Mouse (Mus musculus) small intestine, adult 10 weeks (tissue): ENCODE measurements around the gene Furin. TPM values are rescaled to one million over a fixed set of nuclear protein-coding genes. Genes with fewer than 3 reads are reported as not detected.

Experiments used
- polyA plus RNA-seq: library from polyadenylated mRNA; stranded (reverse); fragments of 350-450 nt; fragmentation: Illumina TruSeq; extraction: RNeasy Lipid Tissue Mini Kit (QIAGEN cat#74804); gene quantifications from one replicate; pipeline ENCODE4 v1.2.3, GENCODE M21; 2014; ENCODE audit warnings: low replicate concordance

The Furin gene
- polyA plus RNA-seq, result 1.1 TPM

DNA sequence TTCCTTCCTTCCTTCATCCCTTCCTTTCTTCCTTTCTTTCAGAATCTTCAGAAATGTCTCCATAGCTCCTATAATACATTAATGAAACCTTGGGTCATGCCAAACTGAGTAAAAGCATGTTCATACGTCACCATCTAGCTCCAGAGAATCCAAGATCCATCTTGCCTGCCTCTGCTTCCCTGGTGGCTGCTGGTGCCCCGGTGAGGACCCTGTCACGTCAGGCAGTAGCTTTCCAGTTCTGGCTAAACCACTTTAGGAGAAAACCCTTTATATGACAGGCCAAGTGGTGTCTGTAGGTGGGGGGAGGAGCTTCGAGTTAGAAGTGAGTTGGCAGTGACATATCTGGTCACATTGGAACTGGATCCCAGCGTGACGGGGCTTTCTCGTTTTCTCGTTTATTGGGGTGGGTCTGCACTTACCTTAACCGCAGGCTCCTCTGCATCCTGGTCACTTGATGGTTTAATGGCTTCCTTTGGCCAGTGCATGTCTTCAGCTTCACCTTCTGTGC is at the start of gene Furin:
Gene Furin (minus strand): TSS at position 249 of the 508 bp plus-strand sequence.

DNA sequence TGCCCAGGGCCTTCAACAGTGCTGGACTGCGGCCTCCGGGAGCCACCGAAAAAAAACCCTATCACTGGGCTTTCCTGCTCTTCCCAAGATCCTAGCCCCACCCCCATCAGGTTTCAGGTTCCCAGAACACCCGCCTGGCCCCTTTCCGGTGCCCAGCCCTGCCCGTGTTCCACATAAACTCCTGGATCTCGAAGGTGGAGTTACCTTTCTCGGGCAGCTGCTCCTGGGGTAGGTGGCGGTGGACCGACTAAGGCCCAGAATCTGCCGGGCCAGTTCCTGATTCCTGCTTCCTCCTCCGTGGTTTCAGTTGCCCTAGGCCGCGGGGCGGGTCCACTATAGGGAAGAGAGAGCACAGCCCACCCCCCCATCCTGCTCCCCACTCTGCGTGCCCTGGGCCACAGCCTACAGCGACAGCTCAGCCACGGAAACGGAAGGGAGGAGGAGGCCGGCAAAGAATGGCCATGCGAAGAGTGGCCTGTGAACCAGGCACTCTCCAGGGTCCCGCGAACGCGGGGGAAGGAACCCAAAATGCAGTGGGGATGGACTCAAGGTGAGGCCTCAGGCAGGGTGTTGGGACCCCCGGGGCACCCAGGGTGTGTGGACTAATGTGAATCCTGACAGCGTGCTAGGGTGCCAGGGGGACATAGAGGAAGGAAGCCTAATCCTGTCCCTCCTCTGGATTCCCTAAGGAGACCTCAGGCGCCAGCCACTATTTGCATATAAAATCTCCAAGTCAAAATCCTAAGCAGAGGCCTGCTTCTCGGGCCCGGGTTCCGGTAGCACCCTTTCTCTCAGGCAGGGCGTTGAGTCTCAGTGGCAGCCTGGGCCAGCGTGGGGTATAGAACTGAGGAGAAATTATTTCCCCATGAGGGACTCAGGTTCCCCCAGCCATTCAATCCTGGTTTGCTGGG is 17.3 kb downstream of the Furin start, which contains the start of gene Fes:
Gene Fes (minus strand): TSS at position 314 of the 911 bp plus-strand sequence.

DNA sequence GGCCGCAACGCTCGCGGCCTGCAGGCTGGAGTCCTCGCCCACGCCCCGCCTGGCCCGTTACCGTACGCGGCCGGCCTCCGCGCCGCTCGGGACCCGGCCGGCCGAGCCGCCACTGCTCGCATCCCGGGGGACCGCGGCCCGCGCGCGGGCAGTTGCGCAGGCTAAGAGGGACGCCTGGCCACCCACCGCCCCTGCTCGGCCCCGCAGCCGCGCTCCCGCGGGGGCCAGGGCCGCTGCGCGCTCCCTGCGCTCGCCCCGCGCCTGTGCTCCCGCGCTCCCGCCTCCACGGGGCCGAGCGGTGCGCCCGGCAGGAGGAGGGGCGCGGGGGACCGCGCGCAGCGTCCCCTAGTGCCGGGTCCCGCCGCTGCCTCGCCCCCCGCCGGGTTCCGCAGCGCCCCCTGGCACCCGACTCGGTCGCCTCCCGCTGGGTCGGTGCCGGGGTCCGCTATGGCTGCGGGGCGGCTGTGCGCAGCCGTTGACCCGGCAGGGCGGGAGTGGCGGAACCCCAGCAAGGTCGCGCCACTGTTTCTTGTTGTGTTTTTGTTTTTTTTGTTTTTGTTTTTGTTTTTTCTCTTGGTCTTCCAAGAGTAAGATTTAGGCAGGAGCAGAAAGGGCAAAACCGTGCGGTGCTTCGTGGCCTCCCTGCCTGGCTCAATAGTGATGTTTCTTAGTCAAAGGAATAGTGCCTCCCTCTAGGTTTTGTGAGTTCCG is 34.0 kb downstream of the Furin start, which contains the start of gene Man2a2:
Gene Man2a2 (minus strand): TSS at position 335 of the 711 bp plus-strand sequence.

DNA sequence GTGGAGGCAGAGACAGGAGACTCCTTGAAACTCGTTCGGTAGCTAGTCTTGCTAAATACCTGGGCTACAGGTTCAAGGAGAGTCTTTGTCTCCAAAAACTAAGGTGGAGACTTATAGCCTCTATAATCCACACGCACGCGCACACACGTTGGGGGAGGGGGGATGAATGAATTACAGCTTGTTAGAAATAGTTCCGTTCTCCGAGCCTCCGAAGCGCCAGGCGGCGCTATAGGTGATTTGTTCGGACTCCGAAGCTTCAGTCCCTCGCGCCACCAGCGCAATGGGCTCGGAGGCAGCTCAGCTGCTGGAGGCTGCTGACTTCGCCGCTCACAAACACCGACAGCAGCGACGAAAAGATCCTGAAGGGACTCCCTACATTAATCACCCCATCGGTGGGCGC is 62.4 kb downstream of the Furin start, which contains the start of gene Hddc3:
Gene Hddc3 (plus strand): TSS at position 247 of the 400 bp plus-strand sequence.

DNA sequence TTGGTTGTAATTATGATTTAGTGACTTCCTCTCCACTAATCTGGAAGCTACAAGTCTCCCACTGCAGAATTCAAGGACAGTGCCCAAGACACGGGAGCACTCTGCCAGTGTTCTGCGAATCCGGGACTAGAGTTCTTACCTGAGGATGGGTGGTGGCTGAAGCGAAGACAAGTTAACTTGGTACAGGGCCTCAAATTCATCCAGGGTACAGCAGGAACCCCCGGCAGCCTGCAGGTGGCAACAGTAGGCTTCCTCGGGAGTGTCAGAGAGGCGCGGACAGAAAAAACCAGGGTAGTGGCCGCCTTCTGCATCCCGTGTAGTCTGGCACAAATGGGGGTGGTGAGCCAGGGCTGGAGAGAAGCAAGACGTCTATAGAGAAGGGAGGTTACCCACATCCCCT is 64.4 kb downstream of the Furin start, which contains the start of gene Unc45a:
Gene Unc45a (minus strand): TSS at position 213 of the 400 bp plus-strand sequence.

Other genes with a start within 250 kb of the Furin start
- gene Sema4b, start 218.6 kb downstream of the Furin start, polyA plus RNA-seq, result 2.6 TPM
- gene Cib1, start 172.6 kb downstream of the Furin start, polyA plus RNA-seq, result 18.0 TPM
- gene Gdpgp1, start 172.6 kb downstream of the Furin start, polyA plus RNA-seq, result 1.9 TPM
- not detected for gene Ttll13, start 159.1 kb downstream of the Furin start, polyA plus RNA-seq
- 9.5 TPM for gene Ngrn, start 144.2 kb downstream of the Furin start, polyA plus RNA-seq
- 4.6 TPM for gene Vps33b, start 135.8 kb downstream of the Furin start, polyA plus RNA-seq
- gene Prc1, start 111.0 kb downstream of the Furin start, polyA plus RNA-seq, result 28.1 TPM
- 2.9 TPM for gene Rccd1, start 81.0 kb downstream of the Furin start, polyA plus RNA-seq
- 1.2 TPM for gene Unc45a, start 64.4 kb downstream of the Furin start, polyA plus RNA-seq
- 11.0 TPM for gene Hddc3, start 62.3 kb downstream of the Furin start, polyA plus RNA-seq
- 3.3 TPM for gene Man2a2, start 34.1 kb downstream of the Furin start, polyA plus RNA-seq
- 0.48 TPM for gene Fes, start 17.5 kb downstream of the Furin start, polyA plus RNA-seq
- gene Blm, start 129.7 kb upstream of the Furin start, polyA plus RNA-seq, result 10.6 TPM